ENCODE assay signal across 22 mouse cellular contexts in genomic region chr2:135963089-135963488, GRCm38 (mm10).
DNase-seq lines count a peak whose midpoint lies in the region; ATAC-seq lines count a peak whose summit lies in the region.
"Had no signal": no experiment of that assay in that cellular context is flagged by ENCODE, and none has a peak within 500 bp of the region (broad histone marks: within the 10 kb centered on the region; RNA-seq: fewer than 3 reads in every experiment).

No protein-coding gene starts in this region.

- no peak overlapping the region for H3K9ac ChIP-seq in heart, embryonic 11.5 days (ENCODE audit: low read depth, low read length)
- no peak overlapping the region for H3K9ac ChIP-seq in heart, embryonic 13.5 days
- H3K9ac ChIP-seq in heart, embryonic 15.5 days, result no peak overlapping the region
- H3K9ac ChIP-seq: embryonic facial prominence, embryonic 13.5 days; embryonic facial prominence, embryonic 15.5 days; forebrain, embryonic 12.5 days had no signal

- H3K36me3 ChIP-seq in heart, embryonic 11.5 days (ENCODE audit: control insufficient read depth, insufficient read depth, low read length), result no peaks in the 10 kb centered on the region
- peaks cover 15% of the 10 kb centered on the region for H3K36me3 ChIP-seq in heart, embryonic 13.5 days
- peaks cover 6% of the 10 kb centered on the region for H3K36me3 ChIP-seq in heart, embryonic 15.5 days
- H3K36me3 ChIP-seq: embryonic facial prominence, embryonic 13.5 days; embryonic facial prominence, embryonic 15.5 days had no signal

- H3K4me3 ChIP-seq in heart, embryonic 11.5 days (ENCODE audit: low read depth, low read length), result no peak overlapping the region
- no peak overlapping the region for H3K4me3 ChIP-seq in heart, embryonic 13.5 days
- no peak overlapping the region for H3K4me3 ChIP-seq in heart, embryonic 15.5 days
- H3K4me3 ChIP-seq: embryonic facial prominence, embryonic 13.5 days; embryonic facial prominence, embryonic 15.5 days; erythroblast, embryonic 14.5 days; forebrain, embryonic 10.5 days; forebrain, embryonic 12.5 days had no signal

- no peaks in the 10 kb centered on the region for H3K27me3 ChIP-seq in heart, embryonic 11.5 days (ENCODE audit: control insufficient read depth, insufficient read depth, low read length)
- H3K27me3 ChIP-seq in heart, embryonic 13.5 days (replicated peaks), result peaks cover 6% of the 10 kb centered on the region; the same call in 1 of the 2 replicates
- no peaks in the 10 kb centered on the region for H3K27me3 ChIP-seq in heart, embryonic 15.5 days
- H3K27me3 ChIP-seq: embryonic facial prominence, embryonic 13.5 days; embryonic facial prominence, embryonic 15.5 days; forebrain, embryonic 12.5 days had no signal

- ATAC-seq in heart, embryonic 11.5 days (replicated peaks; ENCODE audit: insufficient number of reproducible peaks, low FRiP score, low TSS enrichment), result peak; percentile 68; the same call in 1 of the 2 replicates
- no peak; the same call in 1 of the 2 replicates for ATAC-seq in heart, embryonic 13.5 days (ENCODE audit: extremely low read depth, insufficient number of reproducible peaks, low FRiP score, low TSS enrichment)
- peak; percentile 43; the same call in 1 of the 2 replicates for ATAC-seq in heart, embryonic 15.5 days (replicated peaks; ENCODE audit: insufficient number of reproducible peaks, insufficient read depth, low FRiP score, low read depth)
- ATAC-seq: forebrain, embryonic 14.5 days had no signal

- H3K4me2 ChIP-seq in heart, embryonic 11.5 days, result no peak overlapping the region; the same call in 1 of the 2 replicates
- peak overlapping the region; percentile 14 for H3K4me2 ChIP-seq in heart, embryonic 13.5 days
- H3K4me2 ChIP-seq in heart, embryonic 15.5 days, result no peak overlapping the region
- H3K4me2 ChIP-seq: embryonic facial prominence, embryonic 13.5 days; embryonic facial prominence, embryonic 15.5 days; forebrain, embryonic 12.5 days had no signal

- peaks cover 8% of the 10 kb centered on the region for H3K4me1 ChIP-seq in heart, embryonic 11.5 days (ENCODE audit: control insufficient read depth, insufficient read depth, low read length)
- peaks cover 9% of the 10 kb centered on the region for H3K4me1 ChIP-seq in heart, embryonic 13.5 days
- no peaks in the 10 kb centered on the region; the same call in 1 of the 2 replicates for H3K4me1 ChIP-seq in heart, embryonic 15.5 days (replicated peaks)
- H3K4me1 ChIP-seq: embryonic facial prominence, embryonic 15.5 days had no signal

- intact Hi-C loops in heart, postnatal 36 days (cut with DNase I), result no loop called here
- intact Hi-C loops in heart, postnatal 10 days (cut with DNase I), result no loop called here

- H3K9me3 ChIP-seq in heart, embryonic 11.5 days (replicated peaks; ENCODE audit: control insufficient read depth, low read length), result no peaks in the 10 kb centered on the region
- H3K9me3 ChIP-seq in heart, embryonic 13.5 days, result no peaks in the 10 kb centered on the region
- H3K9me3 ChIP-seq in heart, embryonic 15.5 days (replicated peaks), result no peaks in the 10 kb centered on the region
- H3K9me3 ChIP-seq: embryonic facial prominence, embryonic 13.5 days; embryonic facial prominence, embryonic 15.5 days; forebrain, embryonic 10.5 days; forebrain, embryonic 12.5 days had no signal

- no peak overlapping the region for H3K27ac ChIP-seq in heart, embryonic 11.5 days (ENCODE audit: low read depth, low read length)
- H3K27ac ChIP-seq in heart, embryonic 13.5 days (replicated peaks), result no peak overlapping the region; the same call in 1 of the 2 replicates
- no peak overlapping the region for H3K27ac ChIP-seq in heart, embryonic 15.5 days
- H3K27ac ChIP-seq: embryonic facial prominence, embryonic 13.5 days; embryonic facial prominence, embryonic 15.5 days; forebrain, embryonic 10.5 days; forebrain, embryonic 12.5 days had no signal

- 38% methylated on average over 14 of the region's 14 CpGs for WGBS in heart, embryonic 11.5 days (ENCODE audit: insufficient replicate concordance)
- 22% methylated on average over 14 of the region's 14 CpGs for WGBS in heart, embryonic 13.5 days
- WGBS in heart, embryonic 15.5 days, result 46% methylated on average over 14 of the region's 14 CpGs

- DNase-seq in heart, postnatal 36 days, result no peak
- DNase-seq in heart, postnatal 10 days, result no peak
- no peak for DNase-seq in heart, adult 11 months
- DNase-seq: adrenal gland, adult 2 months; adrenal gland, postnatal 10 days; adrenal gland, postnatal 25 days; cerebellum, adult 11 months; cerebellum, adult 18-20 months; cerebellum, adult 8-10 months; cerebellum, adult 9-11 months; cerebellum, postnatal 14 days; cerebellum, postnatal 36 days; embryo, embryonic 11 days had no signal
